Mouse (Mus musculus): ENCODE measurements around the gene Acadvl.

GRCm38 (mm10) chr11:70042309-70043085 is 27.3 kb upstream of the Acadvl start:
- TF ChIP-seq E2F4 (IDR thresholded peaks at IDR 0.05; ENCODE audit: borderline replicate concordance, low read depth, low read length), result no peak
- TF ChIP-seq CHD2 (IDR thresholded peaks at IDR 0.05; ENCODE audit: low read length), result no peak
- TF ChIP-seq TAL1 (IDR thresholded peaks at IDR 0.05; ENCODE audit: low read length), result no peak
- no peak for TF ChIP-seq SMC3 (IDR thresholded peaks at IDR 0.05; ENCODE audit: low read depth, low read length)
- no peak for TF ChIP-seq MAFK (IDR thresholded peaks at IDR 0.05; ENCODE audit: borderline replicate concordance, low read depth, low read length)
- no peak for TF ChIP-seq ETS1 (IDR thresholded peaks at IDR 0.05; ENCODE audit: low read depth, low read length)
- no peak for TF ChIP-seq MXI1 (IDR thresholded peaks at IDR 0.05; ENCODE audit: low read depth, low read length)
- TF ChIP-seq CTCF (IDR thresholded peaks at IDR 0.05 in 2 of 3, conservative IDR thresholded peaks at IDR 0.05 in 1 of 3; ENCODE audit: control insufficient read depth in 1 of 3, insufficient read depth in 1 of 3, low read depth in 2 of 3, low read length in 3 of 3, poor library complexity in 1 of 3, severe bottlenecking in 1 of 3), result no peak
- no peak for TF ChIP-seq MEF2A (IDR thresholded peaks at IDR 0.05; ENCODE audit: extremely low read depth, insufficient replicate concordance, low read depth, low read length, poor library complexity, severe bottlenecking)
- no peak for TF ChIP-seq TCF12 (IDR thresholded peaks at IDR 0.05; ENCODE audit: low read depth, low read length)
- TF ChIP-seq EP300 (IDR thresholded peaks at IDR 0.05; ENCODE audit: low read depth in 1 of 2, low read length in 2 of 2), result no peak
- no peak for TF ChIP-seq SIN3A (IDR thresholded peaks at IDR 0.05; ENCODE audit: low read length)
- no peak for TF ChIP-seq POLR2A (IDR thresholded peaks at IDR 0.05; ENCODE audit: control insufficient read depth in 1 of 2, insufficient read depth in 1 of 2, low read depth in 1 of 2, low read length in 2 of 2, poor library complexity in 1 of 2)
- no peak for TF ChIP-seq BHLHE40 (IDR thresholded peaks at IDR 0.05; ENCODE audit: borderline replicate concordance, low read depth, low read length)
